Mouse (Mus musculus): ENCODE results near the gene Rps17. TPM values are rescaled to one million over a fixed set of nuclear protein-coding genes. Genes with fewer than 3 reads are reported as not detected.
A peak's percentile ranks its signal among the peaks of the same experiment; 100 is the strongest.

The Rps17 gene
- polyA plus RNA-seq, 2 experiments = 828 to 1,514 TPM

GRCm38 (mm10) chr7:81335705-81336431, 9.2 kb downstream of the Rps17 start:
- TF ChIP-seq EP300 (IDR thresholded peaks at IDR 0.05; ENCODE audit: low read depth) (no peak), CTCF (IDR thresholded peaks at IDR 0.05; ENCODE audit: low read depth) (no peak)
- H3K9ac ChIP-seq (replicated peaks) = no peak overlapping the region
- 77% methylated on average over 18 of the region's 18 CpGs for WGBS (ENCODE audit: insufficient replicate concordance)
- no peak for ATAC-seq (ENCODE audit: insufficient read depth)
- H3K9me3 ChIP-seq (ENCODE audit: control insufficient read depth, low read length) = no peaks in the 10 kb centered on the region
- no peak overlapping the region for H3K4me2 ChIP-seq (ENCODE audit: low read depth)
- H3K4me1 ChIP-seq (replicated peaks; ENCODE audit: control insufficient read depth in 2 of 2, insufficient read depth in 2 of 2, low read length in 1 of 2) = no peaks in the 10 kb centered on the region
- no peak overlapping the region for H3K27ac ChIP-seq
- H3K4me3 ChIP-seq (ENCODE audit: insufficient read depth in 1 of 2, low read depth in 2 of 2, low read length in 2 of 2) = no peak overlapping the region
- no peaks in the 10 kb centered on the region for H3K27me3 ChIP-seq (ENCODE audit: control insufficient read depth, insufficient read depth, low read length)
- DNase-seq (ENCODE audit: low read depth in 3 of 3, low spot score in 3 of 3) = no peak
- peaks cover 9% of the 10 kb centered on the region for H3K36me3 ChIP-seq (replicated peaks; ENCODE audit: control insufficient read depth, insufficient read depth, low read depth)

- Histone ChIP-seq H3K9ac (replicated peaks) (no peak overlapping the region), H3K4me3 (ENCODE audit: insufficient read depth in 1 of 2, low read depth in 2 of 2, low read length in 2 of 2) (no peak overlapping the region), H3K36me3 (replicated peaks; ENCODE audit: control insufficient read depth, insufficient read depth, low read depth) (peaks cover 3% of the 10 kb centered on the region; the same call in 1 of the 2 replicates), H3K9me3 (ENCODE audit: control insufficient read depth, low read length) (no peaks in the 10 kb centered on the region), H3K27me3 (ENCODE audit: control insufficient read depth, insufficient read depth, low read length) (no peaks in the 10 kb centered on the region), H3K4me2 (ENCODE audit: low read depth) (no peak overlapping the region), H3K27ac (no peak overlapping the region), H3K4me1 (replicated peaks; ENCODE audit: control insufficient read depth in 2 of 2, insufficient read depth in 2 of 2, low read length in 1 of 2) (no peaks in the 10 kb centered on the region)
- ATAC-seq (ENCODE audit: insufficient read depth) = 0 out of 2 replicates have a peak, but pooled peaks have one; percentile 18
- 69% methylated on average over 7 of the region's 7 CpGs for WGBS (ENCODE audit: insufficient replicate concordance)
- no peak for TF ChIP-seq CTCF (IDR thresholded peaks at IDR 0.05; ENCODE audit: low read depth)
- TF ChIP-seq EP300 (IDR thresholded peaks at IDR 0.05; ENCODE audit: low read depth) = no peak
- DNase-seq (ENCODE audit: low read depth in 3 of 3, low spot score in 3 of 3) = no peak
Measured at GRCm38 (mm10) chr7:81331851-81332250, 13.2 kb downstream of the Rps17 start.

DNA sequence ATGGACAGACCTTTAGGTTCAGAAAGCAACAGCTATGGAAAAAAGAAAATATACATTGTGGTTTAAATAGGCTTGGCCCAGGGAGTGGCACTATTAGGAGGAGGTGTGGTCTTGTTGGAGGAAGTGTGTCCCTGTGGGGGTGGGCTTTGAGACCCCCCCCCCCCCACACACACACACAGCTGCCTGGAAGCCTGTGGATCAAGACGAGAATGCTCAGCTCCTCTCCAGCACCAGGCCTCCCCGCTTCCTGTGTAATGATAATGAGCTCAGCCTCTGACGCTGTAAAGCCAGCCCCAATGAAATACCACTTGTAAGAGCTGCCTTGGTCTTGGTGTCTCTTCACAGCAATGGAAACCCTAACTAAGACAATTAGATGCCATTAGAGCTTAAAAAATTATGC, 14.3 kb downstream of the Rps17 start:
- peaks cover 3% of the 10 kb centered on the region; the same call in 1 of the 2 replicates for H3K36me3 ChIP-seq (replicated peaks; ENCODE audit: control insufficient read depth, insufficient read depth, low read depth)
- DNase-seq (ENCODE audit: low read depth in 3 of 3, low spot score in 3 of 3) = no peak
- H3K4me1 ChIP-seq (replicated peaks; ENCODE audit: control insufficient read depth in 2 of 2, insufficient read depth in 2 of 2, low read length in 1 of 2) = no peaks in the 10 kb centered on the region; a peak in 1 of 4 replicates
- no peaks in the 10 kb centered on the region for H3K9me3 ChIP-seq (ENCODE audit: control insufficient read depth, low read length)
- ATAC-seq (ENCODE audit: insufficient read depth) = no peak
- TF ChIP-seq CTCF (IDR thresholded peaks at IDR 0.05; ENCODE audit: low read depth) (no peak), EP300 (IDR thresholded peaks at IDR 0.05; ENCODE audit: low read depth) (no peak)
- WGBS (ENCODE audit: insufficient replicate concordance) = 22% methylated on average over 3 of the region's 3 CpGs
- H3K4me3 ChIP-seq (ENCODE audit: insufficient read depth in 1 of 2, low read depth in 2 of 2, low read length in 2 of 2) = no peak overlapping the region
- no peak overlapping the region for H3K27ac ChIP-seq
- no peak overlapping the region for H3K9ac ChIP-seq (replicated peaks)
- no peak overlapping the region for H3K4me2 ChIP-seq (ENCODE audit: low read depth)
- H3K27me3 ChIP-seq (ENCODE audit: control insufficient read depth, insufficient read depth, low read length) = no peaks in the 10 kb centered on the region

- TF ChIP-seq EP300 (IDR thresholded peaks at IDR 0.05; ENCODE audit: low read depth) (no peak), CTCF (IDR thresholded peaks at IDR 0.05; ENCODE audit: low read depth) (no peak)
- DNase-seq (ENCODE audit: low read depth in 3 of 3, low spot score in 3 of 3) (no peak), ATAC-seq (ENCODE audit: insufficient read depth) (no peak)
- H3K9ac ChIP-seq (replicated peaks) = no peak overlapping the region
- H3K27ac ChIP-seq = no peak overlapping the region
- no peaks in the 10 kb centered on the region for H3K9me3 ChIP-seq (ENCODE audit: control insufficient read depth, low read length)
- H3K4me1 ChIP-seq (replicated peaks; ENCODE audit: control insufficient read depth in 2 of 2, insufficient read depth in 2 of 2, low read length in 1 of 2) = no peaks in the 10 kb centered on the region; a peak in 1 of 4 replicates
- 42% methylated on average over 10 of the region's 10 CpGs for WGBS (ENCODE audit: insufficient replicate concordance)
- no peak overlapping the region for H3K4me3 ChIP-seq (ENCODE audit: insufficient read depth in 1 of 2, low read depth in 2 of 2, low read length in 2 of 2)
- H3K27me3 ChIP-seq (ENCODE audit: control insufficient read depth, insufficient read depth, low read length) = no peaks in the 10 kb centered on the region
- peaks cover 3% of the 10 kb centered on the region; the same call in 1 of the 2 replicates for H3K36me3 ChIP-seq (replicated peaks; ENCODE audit: control insufficient read depth, insufficient read depth, low read depth)
- H3K4me2 ChIP-seq (ENCODE audit: low read depth) = no peak overlapping the region
Measured at GRCm38 (mm10) chr7:81327661-81328060, 17.4 kb downstream of the Rps17 start.

- WGBS (ENCODE audit: insufficient replicate concordance) = 54% methylated on average over 6 of the region's 6 CpGs
- H3K9me3 ChIP-seq (ENCODE audit: control insufficient read depth, low read length) = no peaks in the 10 kb centered on the region
Measured at GRCm38 (mm10) chr7:81326859-81327258, 18.2 kb downstream of the Rps17 start.

More at GRCm38 (mm10) chr7:81326859-81327258, 18.2 kb downstream of the Rps17 start:
- Histone ChIP-seq H3K4me3 (ENCODE audit: insufficient read depth in 1 of 2, low read depth in 2 of 2, low read length in 2 of 2) (no peak overlapping the region), H3K27ac (no peak overlapping the region), H3K36me3 (replicated peaks; ENCODE audit: control insufficient read depth, insufficient read depth, low read depth) (no peaks in the 10 kb centered on the region), H3K4me1 (replicated peaks; ENCODE audit: control insufficient read depth in 2 of 2, insufficient read depth in 2 of 2, low read length in 1 of 2) (no peaks in the 10 kb centered on the region; a peak in 1 of 4 replicates), H3K4me2 (ENCODE audit: low read depth) (no peak overlapping the region), H3K9ac (replicated peaks) (no peak overlapping the region), H3K27me3 (ENCODE audit: control insufficient read depth, insufficient read depth, low read length) (no peaks in the 10 kb centered on the region)
- no peak for DNase-seq (ENCODE audit: low read depth in 3 of 3, low spot score in 3 of 3)
- no peak for TF ChIP-seq CTCF (IDR thresholded peaks at IDR 0.05; ENCODE audit: low read depth)
- TF ChIP-seq EP300 (IDR thresholded peaks at IDR 0.05; ENCODE audit: low read depth) = no peak
- peak; percentile 65 for ATAC-seq (ENCODE audit: insufficient read depth)
